Mouse (Mus musculus) thymus, adult 2 months (tissue): ENCODE results near the gene Aurka. TPM values are rescaled to one million over a fixed set of nuclear protein-coding genes. Genes with fewer than 3 reads are reported as not detected.
A peak's percentile ranks its signal among the peaks of the same experiment; 100 is the strongest.

Source experiments
- DNase-seq: peaks from one replicate; pipeline ENCODE4 v3.0.0; 2021
- H3K27ac ChIP-seq: fragments of 200-500 bp; 2 replicates; pipeline ENCODE4 v1.5.1; 2012; ENCODE audit warnings: low read length, control low read depth; ENCODE audit not compliant: control insufficient read depth, insufficient read depth
- H3K27me3 ChIP-seq: fragments of 200-500 bp; 2 replicates; pipeline ENCODE4 v1.6.1; 2012; ENCODE audit warnings: mild to moderate bottlenecking, low read length, moderate library complexity, mixed read lengths; ENCODE audit not compliant: control insufficient read depth, insufficient read depth
- H3K36me3 ChIP-seq: fragments of 200-500 bp; 2 replicates; pipeline ENCODE4 v1.6.1; 2012; ENCODE audit warnings: mild to moderate bottlenecking, low read length, moderate library complexity; ENCODE audit not compliant: control insufficient read depth, insufficient read depth
- H3K4me1 ChIP-seq: fragments of 200-500 bp; replicated peaks from 2 replicates; pipeline ENCODE4 v1.6.1; 2012; ENCODE audit warnings: low read length; ENCODE audit not compliant: control insufficient read depth, insufficient read depth
- H3K4me3 ChIP-seq: fragments of 200-500 bp; 2 replicates; pipeline ENCODE4 v1.5.1; 2012; ENCODE audit warnings: mild to moderate bottlenecking, low read length, control low read depth, moderate library complexity; ENCODE audit not compliant: control insufficient read depth, insufficient read depth
- CTCF ChIP-seq: fragments of 200-500 bp; IDR thresholded peaks from 2 replicates; pipeline ENCODE4 v1.5.1; 2012; ENCODE audit warnings: mild to moderate bottlenecking, control low read depth, low read length, moderate library complexity, borderline replicate concordance; ENCODE audit not compliant: control insufficient read depth, poor library complexity, insufficient read depth; ENCODE audit errors: extremely low read depth
- POLR2A ChIP-seq: fragments of 200-500 bp; IDR thresholded peaks from 2 replicates; pipeline ENCODE4 v1.6.1; 2012; ENCODE audit warnings: mild to moderate bottlenecking, low read length, control low read depth, moderate library complexity; ENCODE audit not compliant: control insufficient read depth, poor library complexity, insufficient read depth; ENCODE audit errors: extremely low read depth
- WGBS: fragments of 180-500 bp; shearing (Covaris S2); methylation state at CpG from one replicate; pipeline ENCODE4 v1.1.7; 2018; 5-methylcytosine and 5-hydroxymethylcytosine counted together
- polyA plus RNA-seq: library from polyadenylated mRNA; depleted of rRNA; stranded (reverse); fragments of >200 nt; gene quantifications from 2 replicates; pipeline ENCODE4 v1.2.3, GENCODE M21; 2012

The Aurka gene
- polyA plus RNA-seq, 1 experiment, result 47.7 TPM

DNA sequence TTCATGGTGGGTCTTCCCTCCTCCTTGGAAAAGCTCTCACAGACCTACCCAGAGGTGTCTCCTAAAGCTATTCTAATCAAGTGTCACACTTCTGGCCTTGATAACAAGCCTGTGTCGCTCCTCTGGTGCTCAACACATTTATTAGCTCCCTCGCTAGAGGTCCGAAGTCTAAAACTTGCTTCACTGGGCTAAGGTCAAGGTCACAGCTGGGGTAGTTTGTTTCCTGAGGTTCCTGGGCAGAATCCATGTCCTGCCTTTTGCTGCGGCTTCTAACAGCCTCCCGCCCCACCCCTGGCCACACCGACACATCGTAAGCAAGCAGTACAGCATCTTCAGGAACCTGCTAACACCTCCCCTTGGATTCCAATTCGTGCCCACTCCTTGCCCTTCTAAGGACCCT lies 19.6 kb downstream of the Aurka start:
- TF ChIP-seq POLR2A (no peak), CTCF (no peak)
- Histone ChIP-seq H3K27ac (no peak overlapping the region), H3K4me3 (no peak overlapping the region), H3K27me3 (no peaks in the 10 kb centered on the region), H3K4me1 (peaks cover 4% of the 10 kb centered on the region), H3K36me3 (peaks cover 10% of the 10 kb centered on the region)
- no peak for DNase-seq
- WGBS, result 96% methylated on average over 8 of the region's 8 CpGs

DNA sequence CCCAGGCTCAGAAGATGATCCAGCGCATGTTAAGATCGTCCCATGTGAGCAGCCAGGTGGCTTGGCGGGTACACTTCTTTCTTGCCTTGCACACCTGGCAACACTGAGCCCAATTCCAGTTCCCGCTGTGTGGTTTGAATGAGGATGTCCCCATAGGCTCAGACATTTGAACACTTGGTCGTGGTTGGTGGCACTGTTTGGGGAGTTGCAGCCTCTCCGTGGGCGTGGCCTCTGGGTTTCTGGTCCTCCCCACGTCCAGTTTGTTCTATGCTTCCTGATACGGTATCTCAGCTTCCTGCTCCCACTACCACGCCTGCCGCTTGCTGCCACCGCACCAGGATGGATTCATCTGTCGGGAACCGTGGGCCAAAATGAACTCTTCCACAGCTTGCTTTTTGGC lies 20.6 kb downstream of the Aurka start:
- Histone ChIP-seq H3K4me3 (no peak overlapping the region), H3K36me3 (peaks cover under 1% of the 10 kb centered on the region; the same call in 1 of the 2 replicates), H3K27me3 (no peaks in the 10 kb centered on the region), H3K4me1 (peaks cover 10% of the 10 kb centered on the region), H3K27ac (no peak overlapping the region)
- no peak for TF ChIP-seq CTCF
- TF ChIP-seq POLR2A, result no peak
- 90% methylated on average over 14 of the region's 14 CpGs for WGBS
- DNase-seq, result no peak

DNA sequence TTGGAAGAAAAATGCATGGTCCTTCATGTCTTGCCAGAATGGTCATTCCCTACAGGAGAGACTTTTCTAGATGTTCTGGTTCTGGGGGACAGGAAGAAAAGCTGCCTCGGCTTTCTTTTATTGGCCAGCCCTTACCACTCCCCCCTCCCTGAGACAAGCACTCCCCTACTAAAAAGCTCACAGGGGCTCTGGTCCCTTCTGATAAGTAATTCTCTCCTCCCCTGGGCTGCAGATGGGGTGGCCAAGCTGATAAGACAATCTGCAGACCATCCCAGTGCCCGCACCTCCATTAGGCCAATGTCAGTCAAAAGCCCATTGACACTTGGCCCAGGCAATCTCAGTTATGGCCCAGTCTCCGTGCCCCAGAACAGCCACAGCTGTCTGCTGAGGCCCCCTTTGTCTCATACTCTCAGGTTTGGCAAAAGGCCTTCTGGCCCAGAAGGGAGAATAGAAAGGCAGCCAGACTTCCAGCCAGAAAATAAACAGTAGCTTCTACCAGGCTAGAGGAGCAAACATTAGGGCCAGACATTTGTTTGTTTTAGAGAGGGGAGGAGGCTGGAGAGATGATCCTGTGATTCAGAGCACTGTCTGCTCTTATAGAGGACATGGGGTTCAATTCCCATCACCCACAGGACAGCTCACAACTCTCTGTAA lies 21.9 kb downstream of the Aurka start:
- no peak for TF ChIP-seq POLR2A
- no peak for TF ChIP-seq CTCF

DNA sequence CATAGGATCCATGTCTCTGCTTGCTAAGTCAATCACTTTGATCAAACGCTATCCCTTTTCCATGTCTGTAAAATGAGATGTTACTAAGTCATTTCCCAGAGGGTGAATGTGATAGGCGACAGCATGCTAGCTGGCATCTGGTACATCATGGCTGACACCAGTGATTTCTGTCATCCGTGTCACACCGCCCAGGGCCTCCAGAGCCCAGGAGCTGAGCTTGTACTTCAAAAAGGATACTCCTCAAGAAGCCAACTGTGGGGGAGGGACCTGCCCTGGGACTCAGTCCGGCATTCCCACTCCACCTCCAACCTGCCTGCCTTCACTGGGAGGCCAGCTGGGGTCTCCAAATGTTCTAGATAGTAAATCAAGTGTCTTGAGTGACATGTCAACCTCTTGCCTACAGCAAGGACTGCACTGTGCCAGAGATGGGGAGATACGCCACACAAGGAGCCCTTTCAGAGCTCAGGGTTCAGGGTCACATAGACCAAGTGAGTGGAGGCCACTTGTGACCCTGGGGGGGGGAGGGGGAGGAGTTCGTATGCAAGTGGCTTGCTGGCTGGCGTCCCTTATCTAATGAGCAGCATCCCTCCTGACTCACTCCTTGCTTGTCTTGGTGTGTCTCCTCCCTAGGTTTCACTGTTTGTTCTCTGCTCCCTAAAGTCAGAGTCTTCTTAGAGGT lies 23.3 kb downstream of the Aurka start:
- Histone ChIP-seq H3K4me3 (no peak overlapping the region), H3K4me1 (peaks cover 10% of the 10 kb centered on the region), H3K27ac (no peak overlapping the region), H3K36me3 (no peaks in the 10 kb centered on the region), H3K27me3 (no peaks in the 10 kb centered on the region)
- 94% methylated on average over 8 of the region's 8 CpGs for WGBS
- TF ChIP-seq CTCF (no peak), POLR2A (no peak)
- no peak for DNase-seq

More for the DNA sequence above, 21.9 kb downstream of the Aurka start:
- H3K36me3 ChIP-seq, result no peaks in the 10 kb centered on the region
- no peak overlapping the region for H3K4me3 ChIP-seq
- H3K4me1 ChIP-seq, result peaks cover 10% of the 10 kb centered on the region
- WGBS, result 94% methylated on average over 3 of the region's 3 CpGs
- H3K27ac ChIP-seq, result no peak overlapping the region
- H3K27me3 ChIP-seq, result no peaks in the 10 kb centered on the region
- DNase-seq, result no peak

DNA sequence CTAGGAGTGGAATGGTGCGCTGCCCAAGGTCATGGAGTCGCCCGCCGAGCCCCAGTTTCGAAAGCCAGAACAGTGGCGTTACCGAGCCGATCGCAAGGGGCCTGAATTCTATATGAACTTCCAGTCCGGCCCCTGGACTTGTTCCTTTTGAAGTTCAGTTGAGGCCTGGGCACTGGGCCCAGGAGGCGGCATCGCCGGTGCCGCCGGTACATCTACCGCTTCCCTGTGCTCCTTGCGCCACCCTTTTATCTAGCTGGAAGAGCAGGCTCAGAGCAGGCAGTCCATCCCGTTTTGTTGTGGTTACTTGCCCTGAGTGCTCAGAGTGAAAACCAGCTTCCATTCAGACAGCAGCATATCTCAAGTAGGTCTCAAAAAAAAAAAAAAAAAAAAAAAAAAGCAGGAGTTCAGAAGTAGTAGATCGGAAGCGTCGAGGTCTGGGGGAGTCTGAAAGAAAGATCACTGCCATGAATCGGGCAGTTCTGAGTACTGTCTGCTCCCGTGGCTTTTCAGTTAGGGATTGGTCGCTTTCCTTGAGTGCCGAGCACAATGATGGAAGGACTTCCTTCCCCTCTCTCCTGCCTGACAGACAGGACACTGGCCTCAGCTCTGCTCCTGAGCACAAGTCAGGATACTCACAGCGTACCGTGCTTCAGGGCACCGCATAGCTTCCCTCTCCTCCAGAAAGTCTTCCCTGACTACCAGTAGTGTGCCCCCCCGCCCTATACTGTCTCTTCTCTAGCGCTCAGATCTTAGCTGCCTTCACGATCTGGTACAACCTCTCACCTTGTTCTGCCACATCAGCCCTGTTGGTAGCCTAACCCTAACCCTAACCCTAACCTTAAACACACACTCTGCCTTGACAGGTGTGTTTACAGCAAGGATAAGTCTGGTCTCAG lies 24.1 kb downstream of the Aurka start:
- Histone ChIP-seq H3K36me3 (no peaks in the 10 kb centered on the region), H3K27ac (no peak overlapping the region), H3K4me1 (peaks cover 10% of the 10 kb centered on the region), H3K27me3 (no peaks in the 10 kb centered on the region), H3K4me3 (peak overlapping the region; percentile 76)
- TF ChIP-seq POLR2A (no peak), CTCF (no peak)
- WGBS, result 21% methylated on average over 31 of the region's 31 CpGs
- peak; percentile 12 for DNase-seq

DNA sequence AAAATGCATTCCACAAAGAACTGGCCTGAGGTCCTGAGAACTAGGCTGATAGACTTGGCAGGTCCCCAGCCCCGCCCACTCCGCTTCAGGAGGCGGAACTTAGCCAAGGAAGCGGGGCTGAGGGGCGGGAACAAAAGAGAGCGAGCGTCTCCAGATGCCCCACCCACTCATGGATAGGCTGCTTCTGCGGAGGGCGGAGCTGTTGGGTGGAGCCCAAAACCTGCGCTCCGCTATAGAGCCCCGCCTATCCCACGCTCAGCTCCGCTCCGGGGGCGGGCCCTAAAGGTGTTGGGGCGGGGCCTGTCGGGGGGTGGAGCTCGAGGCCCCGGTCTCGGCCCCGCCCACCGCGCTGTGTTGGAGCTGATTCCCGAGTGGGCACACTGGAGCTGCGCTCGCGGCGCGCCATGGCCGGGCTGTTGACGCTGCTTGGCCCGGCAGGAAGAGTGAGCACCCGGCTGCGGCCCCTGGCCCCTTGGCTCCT lies 25.0 kb downstream of the Aurka start, which contains the start of gene Fam210b:
Gene Fam210b (plus strand): TSS at position 308 of the 481 bp plus-strand sequence.
- H3K27ac ChIP-seq, result no peak within 1 kb of the TSS
- WGBS, result under 1% methylated on average over 35 of the region's 35 CpGs
- no peaks in the 10 kb centered on the region for H3K27me3 ChIP-seq
- no peaks in the 10 kb centered on the region for H3K36me3 ChIP-seq
- peak; percentile 94 for DNase-seq
- H3K4me3 ChIP-seq, result peak within 1 kb of the TSS; percentile 76
- H3K4me1 ChIP-seq, result peaks cover 10% of the 10 kb centered on the region
- 0 out of 2 replicates have a peak, but pooled peaks have one; percentile 22 for TF ChIP-seq POLR2A
- peak; percentile 12; the same call in 1 of the 2 replicates for TF ChIP-seq CTCF
